Mouse (Mus musculus) stomach, postnatal 0 days (tissue): Measurements from ENCODE around the gene Sec24c. TPM values are rescaled to one million over a fixed set of nuclear protein-coding genes. Genes with fewer than 3 reads are reported as not detected.

Experiments used
- ATAC-seq: fragments of 200-750 bp; cut with Nextera tagmentation; 2 replicates; pipeline ENCODE4 v1.8.0; 2017; ENCODE audit not compliant: low FRiP score, low TSS enrichment
- DNase-seq: peaks from one replicate; pipeline ENCODE4 v3.0.0-alpha.2; 2016; ENCODE audit warnings: low spot score
- H3K27ac ChIP-seq: fragments of 300-500 bp; sonication (generic); replicated peaks from 2 replicates; pipeline ENCODE4 v1.5.1; 2014; ENCODE audit warnings: mild to moderate bottlenecking, control low read depth
- H3K27me3 ChIP-seq: fragments of 300-500 bp; sonication (generic); 2 replicates; pipeline ENCODE4 v1.6.1; 2014; ENCODE audit warnings: low read length; ENCODE audit not compliant: control insufficient read depth, insufficient read depth
- H3K36me3 ChIP-seq: fragments of 300-500 bp; sonication (generic); 2 replicates; pipeline ENCODE4 v1.6.1; 2014; ENCODE audit warnings: low read length, mixed read lengths; ENCODE audit not compliant: control insufficient read depth, insufficient read depth
- H3K4me1 ChIP-seq: fragments of 300-500 bp; sonication (generic); replicated peaks from 2 replicates; pipeline ENCODE4 v1.6.1; 2014; ENCODE audit warnings: antibody characterized with exemption; ENCODE audit not compliant: control insufficient read depth, insufficient read depth
- H3K4me2 ChIP-seq: fragments of 300-500 bp; sonication (generic); replicated peaks from 2 replicates; pipeline ENCODE4 v1.6.1; 2014; ENCODE audit warnings: low read depth, mild to moderate bottlenecking, control low read depth, moderate library complexity
- H3K4me3 ChIP-seq: fragments of 300-500 bp; sonication (generic); 2 replicates; pipeline ENCODE4 v1.5.1; 2014; ENCODE audit warnings: low read depth, low read length, control low read depth
- H3K9ac ChIP-seq: fragments of 300-500 bp; sonication (generic); 2 replicates; pipeline ENCODE4 v1.6.1; 2014; ENCODE audit warnings: mild to moderate bottlenecking, low read length, control low read depth, mixed read lengths
- H3K9me3 ChIP-seq: fragments of 300-500 bp; sonication (generic); 2 replicates; pipeline ENCODE4 v1.6.1; 2016; ENCODE audit warnings: low read length; ENCODE audit not compliant: control insufficient read depth
- CTCF ChIP-seq: IDR thresholded peaks from 2 replicates; pipeline ENCODE4 v1.5.1; 2016; ENCODE audit warnings: antibody characterized with exemption, low read depth, mild to moderate bottlenecking, moderate library complexity
- EP300 ChIP-seq: optimal IDR thresholded peaks from 2 replicates; pipeline ENCODE3; 2016; ENCODE audit warnings: antibody characterized with exemption
- WGBS: fragments of 180-500 bp; shearing (Covaris S2); extraction: QIAGEN DNeasy Blood & Tissue Kit; methylation state at CpG from one replicate; pipeline ENCODE4 v1.1.7; 2014; 5-methylcytosine and 5-hydroxymethylcytosine counted together
- polyA plus RNA-seq: library from polyadenylated mRNA; unstranded; fragments of >200 nt; fragmentation: Nextera tagmentation; extraction: Ambion mirVana; gene quantifications from 2 replicates; pipeline ENCODE4 v1.2.1, GENCODE M21; 2015

The Sec24c gene
- polyA plus RNA-seq, 1 experiment from 2014 or later = 41.4 TPM

GRCm38 (mm10) chr14:20723006-20723405 is 48.9 kb downstream of the Sec24c start:
- no peak for ATAC-seq
- H3K9ac ChIP-seq = no peak overlapping the region
- peaks cover 65% of the 10 kb centered on the region for H3K36me3 ChIP-seq
- no peak overlapping the region for H3K27ac ChIP-seq
- H3K4me3 ChIP-seq = no peak overlapping the region
- TF ChIP-seq EP300 (no peak), CTCF (no peak)
- no peaks in the 10 kb centered on the region for H3K27me3 ChIP-seq
- no peak for DNase-seq
- H3K4me1 ChIP-seq = no peaks in the 10 kb centered on the region
- WGBS = 83% methylated on average over 12 of the region's 12 CpGs
- H3K4me2 ChIP-seq = no peak overlapping the region
- no peaks in the 10 kb centered on the region for H3K9me3 ChIP-seq

- Histone ChIP-seq H3K36me3 (peaks cover 63% of the 10 kb centered on the region), H3K27ac (no peak overlapping the region), H3K4me3 (no peak overlapping the region), H3K4me2 (no peak overlapping the region), H3K27me3 (no peaks in the 10 kb centered on the region), H3K9me3 (no peaks in the 10 kb centered on the region), H3K4me1 (no peaks in the 10 kb centered on the region), H3K9ac (no peak overlapping the region)
- DNase-seq (peak; percentile 66), ATAC-seq (peak; percentile 21; the same call in 1 of the 2 replicates)
- WGBS = 14% methylated on average over 5 of the region's 5 CpGs
- no peak for TF ChIP-seq EP300
- peak; percentile 88 for TF ChIP-seq CTCF
Observed at GRCm38 (mm10) chr14:20724043-20724442, 49.9 kb downstream of the Sec24c start.

- Histone ChIP-seq H3K36me3 (peaks cover 64% of the 10 kb centered on the region), H3K27ac (no peak overlapping the region; the same call in 1 of the 2 replicates)
Observed at GRCm38 (mm10) chr14:20725660-20726339, 51.7 kb downstream of the Sec24c start.

GRCm38 (mm10) chr14:20729871-20730270 is 55.8 kb downstream of the Sec24c start:
- no peak overlapping the region for H3K9ac ChIP-seq
- TF ChIP-seq CTCF (no peak), EP300 (no peak)
- H3K9me3 ChIP-seq = no peaks in the 10 kb centered on the region
- H3K27ac ChIP-seq = no peak overlapping the region
- DNase-seq (no peak), ATAC-seq (no peak)
- H3K27me3 ChIP-seq = no peaks in the 10 kb centered on the region
- 92% methylated on average over 9 of the region's 9 CpGs for WGBS
- no peak overlapping the region for H3K4me3 ChIP-seq
- no peaks in the 10 kb centered on the region for H3K4me1 ChIP-seq
- H3K4me2 ChIP-seq = no peak overlapping the region
- peaks cover 35% of the 10 kb centered on the region for H3K36me3 ChIP-seq

More at GRCm38 (mm10) chr14:20725660-20726339, 51.7 kb downstream of the Sec24c start:
- no peaks in the 10 kb centered on the region for H3K9me3 ChIP-seq
- ATAC-seq (no peak), DNase-seq (no peak)
- WGBS = 70% methylated on average over 6 of the region's 6 CpGs
- H3K9ac ChIP-seq = no peak overlapping the region
- H3K4me3 ChIP-seq = no peak overlapping the region
- TF ChIP-seq CTCF = no peak
- TF ChIP-seq EP300 = no peak
- H3K4me1 ChIP-seq = no peaks in the 10 kb centered on the region
- H3K4me2 ChIP-seq = no peak overlapping the region
- no peaks in the 10 kb centered on the region for H3K27me3 ChIP-seq

- H3K9me3 ChIP-seq = no peaks in the 10 kb centered on the region
- ATAC-seq = no peak
Observed at GRCm38 (mm10) chr14:20730853-20731602, 56.9 kb downstream of the Sec24c start.

More at GRCm38 (mm10) chr14:20730853-20731602, 56.9 kb downstream of the Sec24c start:
- H3K27me3 ChIP-seq = no peaks in the 10 kb centered on the region
- TF ChIP-seq EP300 = no peak
- no peak for TF ChIP-seq CTCF
- no peak overlapping the region for H3K9ac ChIP-seq
- 68% methylated on average over 9 of the region's 9 CpGs for WGBS
- DNase-seq = no peak
- 0 out of 2 replicates have a peak, but pooled peaks cover 3% of the 10 kb centered on the region for H3K4me1 ChIP-seq
- H3K27ac ChIP-seq = no peak overlapping the region
- H3K4me2 ChIP-seq = no peak overlapping the region
- H3K4me3 ChIP-seq = no peak overlapping the region
- peaks cover 25% of the 10 kb centered on the region for H3K36me3 ChIP-seq
